Mouse (Mus musculus): ENCODE measurements at regions not wholly inside any gene's neighbourhood (a gene's known extent, or its start where the extent isn't known, plus 50 kb on each side); places are given as distances from the start of the nearest gene placed in this dataset.

GRCm38 (mm10) chr3:129069676-129070075 lies 130.0 kb upstream of the Pitx2 start:
- no peak for DNase-seq
- H3K27ac ChIP-seq: no peak overlapping the region
- no peak for TF ChIP-seq CTCF (IDR thresholded peaks at IDR 0.05)
- intact Hi-C loops (cut with DNase I): no loop called here
- no peak overlapping the region for H3K4me3 ChIP-seq

GRCm38 (mm10) chr3:129070521-129070933 lies 129.2 kb upstream of the Pitx2 start:
- no peak overlapping the region for H3K27ac ChIP-seq
- no peak for DNase-seq
- no peak for TF ChIP-seq CTCF (IDR thresholded peaks at IDR 0.05)
- no peak overlapping the region for H3K4me3 ChIP-seq
- intact Hi-C loops (cut with DNase I): no loop called here

GRCm38 (mm10) chr3:129071002-129071401 lies 128.7 kb upstream of the Pitx2 start:
- no peak for DNase-seq
- H3K27ac ChIP-seq: no peak overlapping the region
- no peak for TF ChIP-seq CTCF (IDR thresholded peaks at IDR 0.05)
- intact Hi-C loops (cut with DNase I): no loop called here
- H3K4me3 ChIP-seq: no peak overlapping the region

- DNase-seq: no peak
- Histone ChIP-seq H3K4me3 (no peak overlapping the region), H3K27ac (no peak overlapping the region)
- no peak for TF ChIP-seq CTCF (IDR thresholded peaks at IDR 0.05)
- intact Hi-C loops (cut with DNase I): no loop called here
These were observed 123.3 kb upstream of the Pitx2 start for GRCm38 (mm10) chr3:129076396-129076795.

- Histone ChIP-seq H3K27ac (no peak overlapping the region), H3K4me3 (peak overlapping the region; percentile 40)
- no peak for TF ChIP-seq CTCF (IDR thresholded peaks at IDR 0.05)
- DNase-seq: no peak
- intact Hi-C loops (cut with DNase I): no loop called here
These were observed 95.8 kb upstream of the Pitx2 start for GRCm38 (mm10) chr3:129103786-129104440.

- H3K27ac ChIP-seq: no peak overlapping the region
- no peak for TF ChIP-seq CTCF (IDR thresholded peaks at IDR 0.05)
- H3K4me3 ChIP-seq: peak overlapping the region; percentile 13; the same call in 1 of the 2 replicates
- intact Hi-C loops (cut with DNase I): no loop called here
- no peak for DNase-seq
These were observed 94.9 kb upstream of the Pitx2 start for GRCm38 (mm10) chr3:129104811-129105210.

GRCm38 (mm10) chr3:129106174-129106573 lies 93.5 kb upstream of the Pitx2 start:
- intact Hi-C loops (cut with DNase I): no loop called here
- no peak for DNase-seq
- TF ChIP-seq CTCF (IDR thresholded peaks at IDR 0.05): no peak
- no peak overlapping the region for H3K4me3 ChIP-seq
- H3K27ac ChIP-seq: no peak overlapping the region

GRCm38 (mm10) chr3:129130521-129130920 lies 69.2 kb upstream of the Pitx2 start:
- no peak for DNase-seq
- H3K27ac ChIP-seq: no peak overlapping the region
- no peak overlapping the region for H3K4me3 ChIP-seq
- intact Hi-C loops (cut with DNase I): no loop called here
- no peak for TF ChIP-seq CTCF (IDR thresholded peaks at IDR 0.05)

- TF ChIP-seq CTCF (IDR thresholded peaks at IDR 0.05): no peak
- no peak for DNase-seq
- intact Hi-C loops (cut with DNase I): no loop called here
- H3K27ac ChIP-seq: no peak overlapping the region
- H3K4me3 ChIP-seq: no peak overlapping the region
These were observed 68.5 kb upstream of the Pitx2 start for GRCm38 (mm10) chr3:129131140-129131539.

- TF ChIP-seq CTCF (IDR thresholded peaks at IDR 0.05): no peak
- no peak overlapping the region for H3K4me3 ChIP-seq
- intact Hi-C loops (cut with DNase I): no loop called here
- no peak for DNase-seq
- H3K27ac ChIP-seq: no peak overlapping the region
These were observed 67.7 kb upstream of the Pitx2 start for GRCm38 (mm10) chr3:129131877-129132433.

All from gastrocnemius, adult 2 months (tissue).